Mouse (Mus musculus) erythroblast, adult 5-6 weeks (primary cell): ENCODE measurements around the gene Tmem14c. TPM values are rescaled to one million over a fixed set of nuclear protein-coding genes. Genes with fewer than 3 reads are reported as not detected.
A peak's percentile ranks its signal among the peaks of the same experiment; 100 is the strongest.
"Not testable (repeated sequence)": the region's sequence is repeated elsewhere in the genome, so short reads cannot be mapped to it uniquely, and the experiment has no call there.

Experiments
- ATAC-seq: replicated peaks from 2 replicates; pipeline ENCODE4 v1.8.0; 2016; ENCODE audit warnings: moderate number of reproducible peaks, mild to moderate bottlenecking, moderate TSS enrichment, inconsistent platforms; ENCODE audit not compliant: poor library complexity, low FRiP score, severe bottlenecking
- total RNA-seq, 2 experiments: library from RNA; stranded (forward) in 1 of 2; stranded (reverse) in 1 of 2; fragments of 150-400 nt in 1 of 2; fragments of 200-764, 138-1000 nt in 1 of 2; gene quantifications; 2 replicates each; pipeline versions ENCODE4 v1.2.3 to v1.2.4; 2015 to 2017; ENCODE audit warnings: low replicate concordance in 2 of 2

Tmem14c gene
- total RNA-seq (2015; ENCODE audit: low replicate concordance) (130 and 145 TPM in 2 replicates), total RNA-seq (2017; ENCODE audit: low replicate concordance) (156 and 258 TPM in 2 replicates)

GRCm38 (mm10) chr13:41015829-41016634 lies at the start of gene Tmem14c:
Tmem14c (plus strand) TSS chr13:41016292.
- peak; percentile 88 for ATAC-seq

GRCm38 (mm10) chr13:40967609-40968008 lies 48.5 kb upstream of the Tmem14c start:
- no peak for ATAC-seq

- ATAC-seq: no peak
Measured at GRCm38 (mm10) chr13:40968564-40968963, 47.5 kb upstream of the Tmem14c start.

GRCm38 (mm10) chr13:40969761-40970390 lies 46.2 kb upstream of the Tmem14c start:
- no peak for ATAC-seq

GRCm38 (mm10) chr13:40971261-40971660 lies 44.8 kb upstream of the Tmem14c start:
- no peak for ATAC-seq

GRCm38 (mm10) chr13:40971831-40972230 lies 44.3 kb upstream of the Tmem14c start:
- no peak for ATAC-seq

GRCm38 (mm10) chr13:40972976-40973375 lies 43.1 kb upstream of the Tmem14c start:
- no peak for ATAC-seq

GRCm38 (mm10) chr13:40977609-40978008 lies 38.5 kb upstream of the Tmem14c start:
- peak; percentile 76 for ATAC-seq

GRCm38 (mm10) chr13:40978652-40979051 lies 37.4 kb upstream of the Tmem14c start:
- no peak for ATAC-seq

- ATAC-seq: no peak
Measured at GRCm38 (mm10) chr13:40979321-40979720, 36.8 kb upstream of the Tmem14c start.

GRCm38 (mm10) chr13:40982759-40983158 lies 33.3 kb upstream of the Tmem14c start:
- ATAC-seq: no peak

GRCm38 (mm10) chr13:40986081-40986480 lies 30.0 kb upstream of the Tmem14c start:
- ATAC-seq: 0 out of 2 replicates have a peak, but pooled peaks have one; percentile 44

- ATAC-seq: peak; percentile 69; the same call in 1 of the 2 replicates
Measured at GRCm38 (mm10) chr13:40987608-40988303, 28.3 kb upstream of the Tmem14c start.

GRCm38 (mm10) chr13:40988418-40988817 lies 27.7 kb upstream of the Tmem14c start:
- ATAC-seq: peak; percentile 86

GRCm38 (mm10) chr13:40994487-40995263 lies 21.4 kb upstream of the Tmem14c start:
- ATAC-seq: no peak

GRCm38 (mm10) chr13:40998537-40998936 lies 17.6 kb upstream of the Tmem14c start:
- not testable (repeated sequence) for ATAC-seq

- ATAC-seq: no peak
Measured at GRCm38 (mm10) chr13:41000140-41000925, 15.8 kb upstream of the Tmem14c start.

GRCm38 (mm10) chr13:41000926-41001639 lies 15.0 kb upstream of the Tmem14c start, which contains the start of gene Pak1ip1:
Pak1ip1 (plus strand) TSS chr13:41001023.
- ATAC-seq: peak; percentile 98
